ENCODE assay signal across 14 mouse cellular contexts in the genomic region with DNA sequence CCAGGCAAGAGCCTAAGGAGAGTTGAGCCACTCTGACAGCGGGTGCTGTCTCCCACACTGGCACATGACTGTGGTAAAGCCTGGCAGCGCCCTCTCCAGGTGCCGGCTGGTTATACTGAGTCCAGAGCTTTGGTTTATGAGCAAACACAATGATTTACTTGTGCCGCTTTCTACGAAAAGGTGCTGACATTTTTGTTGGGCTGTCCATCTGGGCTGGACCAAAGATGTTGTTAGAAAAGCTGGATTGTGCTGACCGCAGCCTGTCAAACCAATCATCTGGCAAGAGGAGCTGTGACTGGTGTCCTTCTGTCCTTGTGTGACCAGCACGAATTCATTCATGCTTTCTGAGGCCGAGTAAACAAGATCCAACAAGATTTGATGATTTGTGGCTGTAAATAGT. TPM values are rescaled to one million over a fixed set of nuclear protein-coding genes. Genes with fewer than 3 reads are reported as not detected.
DNase-seq lines count a peak whose midpoint lies in the region; ATAC-seq and TF ChIP-seq lines count a peak whose summit lies in the region.
"Had no signal": no experiment of that assay in that cellular context is flagged by ENCODE, and none has a peak within 500 bp of the region (broad histone marks: within the 10 kb centered on the region; RNA-seq: fewer than 3 reads in every experiment).

No protein-coding gene starts in this region.

- H3K4me3 ChIP-seq in heart, postnatal 0 days (ENCODE audit: low read depth, low read length) = no peak overlapping the region
- H3K4me3 ChIP-seq in lung, postnatal 0 days (ENCODE audit: low read depth, low read length) = no peak overlapping the region
- H3K4me3 ChIP-seq in forebrain, embryonic 10.5 days = no peak overlapping the region
- H3K4me3 ChIP-seq: lung, embryonic 15.5 days; midbrain, embryonic 13.5 days; neural tube, embryonic 13.5 days had no signal

- DNase-seq in heart, postnatal 0 days (ENCODE audit: low spot score) = no peak
- DNase-seq in heart, postnatal 14 days = no peak
- DNase-seq in lung, postnatal 0 days (ENCODE audit: low spot score) = no peak
- no peak for DNase-seq in lung, postnatal 14 days
- peak; percentile 68 for DNase-seq in kidney, adult 9 months
- DNase-seq in yolk sac, embryonic 10.5 days (ENCODE audit: low spot score) = peak; percentile 20
- DNase-seq in forebrain, embryonic 10.5 days (ENCODE audit: extremely low spot score, low spot score) = no peak
- DNase-seq: cerebellum, postnatal 14 days; right cerebral cortex, adult 18-20 months had no signal

- intact Hi-C loops in heart, postnatal 14 days (cut with DNase I) = loop anchor here (5.0 kb wide), 1 partner anchor 69 kb away; no protein-coding TSS in a partner anchor

- H3K4me2 ChIP-seq in heart, postnatal 0 days (ENCODE audit: low read depth, low read length) = no peak overlapping the region
- H3K4me2 ChIP-seq in lung, postnatal 0 days (replicated peaks; ENCODE audit: low read depth, low read length) = no peak overlapping the region
- H3K4me2 ChIP-seq: lung, embryonic 15.5 days; midbrain, embryonic 13.5 days; neural tube, embryonic 13.5 days had no signal

- H3K27ac ChIP-seq in heart, postnatal 0 days (ENCODE audit: low read depth) = no peak overlapping the region
- no peak overlapping the region for H3K27ac ChIP-seq in lung, postnatal 0 days (ENCODE audit: low read length)
- H3K27ac ChIP-seq in forebrain, embryonic 10.5 days = no peak overlapping the region
- H3K27ac ChIP-seq: lung, embryonic 15.5 days; midbrain, embryonic 13.5 days; neural tube, embryonic 13.5 days had no signal

- H3K36me3 ChIP-seq in heart, postnatal 0 days (replicated peaks; ENCODE audit: control insufficient read depth, insufficient read depth, low read length) = no peaks in the 10 kb centered on the region; the same call in 1 of the 2 replicates
- H3K36me3 ChIP-seq in lung, postnatal 0 days (ENCODE audit: insufficient read depth, low read length) = no peaks in the 10 kb centered on the region
- H3K36me3 ChIP-seq in forebrain, embryonic 10.5 days (replicated peaks) = no peaks in the 10 kb centered on the region
- H3K36me3 ChIP-seq: lung, embryonic 15.5 days; midbrain, embryonic 13.5 days; neural tube, embryonic 13.5 days had no signal

- no peaks in the 10 kb centered on the region for H3K27me3 ChIP-seq in heart, postnatal 0 days (ENCODE audit: control insufficient read depth, insufficient read depth, low read length)
- H3K27me3 ChIP-seq in lung, postnatal 0 days (replicated peaks; ENCODE audit: insufficient read depth, low read length) = no peaks in the 10 kb centered on the region
- H3K27me3 ChIP-seq in forebrain, embryonic 10.5 days (ENCODE audit: poor library complexity, severe bottlenecking) = no peaks in the 10 kb centered on the region
- H3K27me3 ChIP-seq: lung, embryonic 15.5 days had no signal

- peak; percentile 17 for TF ChIP-seq CTCF in heart, postnatal 0 days (IDR thresholded peaks at IDR 0.05; ENCODE audit: low read depth)
- TF ChIP-seq CTCF in lung, postnatal 0 days (IDR thresholded peaks at IDR 0.05) = 0 out of 2 replicates have a peak, but pooled peaks have one; percentile 20

- no peaks in the 10 kb centered on the region for H3K9me3 ChIP-seq in heart, postnatal 0 days (replicated peaks; ENCODE audit: control insufficient read depth, low read length)
- no peaks in the 10 kb centered on the region for H3K9me3 ChIP-seq in lung, postnatal 0 days (ENCODE audit: low read length)
- no peaks in the 10 kb centered on the region for H3K9me3 ChIP-seq in forebrain, embryonic 10.5 days
- H3K9me3 ChIP-seq: lung, embryonic 15.5 days; midbrain, embryonic 13.5 days; neural tube, embryonic 13.5 days had no signal

- H3K4me1 ChIP-seq in heart, postnatal 0 days (ENCODE audit: control insufficient read depth, insufficient read depth) = peaks cover 9% of the 10 kb centered on the region
- H3K4me1 ChIP-seq in lung, postnatal 0 days (ENCODE audit: insufficient read depth, low read depth, low read length) = peaks cover 8% of the 10 kb centered on the region; the same call in 1 of the 2 replicates
- H3K4me1 ChIP-seq in forebrain, embryonic 10.5 days = peaks cover 7% of the 10 kb centered on the region
- H3K4me1 ChIP-seq: midbrain, embryonic 13.5 days had no signal

- WGBS in heart, postnatal 0 days = 80% methylated on average over 8 of the region's 8 CpGs
- 57% methylated on average over 8 of the region's 8 CpGs for WGBS in lung, postnatal 0 days
- WGBS in forebrain, embryonic 10.5 days = 77% methylated on average over 8 of the region's 8 CpGs

- TF ChIP-seq EP300 in heart, postnatal 0 days (IDR thresholded peaks at IDR 0.05; ENCODE audit: low read depth) = no peak
- no peak for TF ChIP-seq EP300 in lung, postnatal 0 days (IDR thresholded peaks at IDR 0.05)

- ATAC-seq in heart, postnatal 0 days (ENCODE audit: insufficient read depth, low read depth) = no peak
- no peak for ATAC-seq in lung, postnatal 0 days
- ATAC-seq: forebrain, embryonic 14.5 days; midbrain, embryonic 13.5 days had no signal

- H3K9ac ChIP-seq in heart, postnatal 0 days (replicated peaks; ENCODE audit: low read depth, low read length) = no peak overlapping the region
- H3K9ac ChIP-seq in lung, postnatal 0 days (replicated peaks; ENCODE audit: low read depth) = no peak overlapping the region
- H3K9ac ChIP-seq: lung, embryonic 15.5 days; midbrain, embryonic 13.5 days; neural tube, embryonic 13.5 days had no signal

RNA-seq across cellular contexts. Expression of a gene that starts 27.9 kb away (rescaled TPM):
- 0.08 and 0.46 TPM in 2 replicates for total RNA-seq in heart, postnatal 0 days (2014; rRNA removed; ENCODE audit: low replicate concordance)
- 2.8 and 3.2 TPM in 2 replicates for polyA plus RNA-seq in heart, postnatal 0 days (2015; fragmentation: Nextera tagmentation; extraction: Ambion mirVana)
- total RNA-seq in heart, postnatal 14 days (2021) = under 1 TPM; 0.27 to 0.43 TPM
- polyA plus RNA-seq in lung, postnatal 0 days (2015; fragmentation: Nextera tagmentation; extraction: Ambion mirVana) = 4.5 and 6.2 TPM in 2 replicates
- polyA plus RNA-seq in forebrain, embryonic 10.5 days (2016; fragmentation: Nextera tagmentation; extraction: Ambion mirVana) = 0.31 and 0.33 TPM in 2 replicates
- total RNA-seq: hematopoietic stem cell, adult 5-6 weeks had no signal

Comparison
In these comparisons a context has a peak if more than half of its experiments do, and no peak if none do; other contexts are left out.
1. DNase-seq: peak in kidney, adult 9 months (single experiment) and yolk sac, embryonic 10.5 days (single experiment); none in heart, postnatal 0 days (single experiment), heart, postnatal 14 days (0 of 2), lung, postnatal 0 days (single experiment), lung, postnatal 14 days (single experiment) and forebrain, embryonic 10.5 days (single experiment).